Mouse (Mus musculus): Measurements from ENCODE around the gene Bach2.

Bach2 gene

DNA sequence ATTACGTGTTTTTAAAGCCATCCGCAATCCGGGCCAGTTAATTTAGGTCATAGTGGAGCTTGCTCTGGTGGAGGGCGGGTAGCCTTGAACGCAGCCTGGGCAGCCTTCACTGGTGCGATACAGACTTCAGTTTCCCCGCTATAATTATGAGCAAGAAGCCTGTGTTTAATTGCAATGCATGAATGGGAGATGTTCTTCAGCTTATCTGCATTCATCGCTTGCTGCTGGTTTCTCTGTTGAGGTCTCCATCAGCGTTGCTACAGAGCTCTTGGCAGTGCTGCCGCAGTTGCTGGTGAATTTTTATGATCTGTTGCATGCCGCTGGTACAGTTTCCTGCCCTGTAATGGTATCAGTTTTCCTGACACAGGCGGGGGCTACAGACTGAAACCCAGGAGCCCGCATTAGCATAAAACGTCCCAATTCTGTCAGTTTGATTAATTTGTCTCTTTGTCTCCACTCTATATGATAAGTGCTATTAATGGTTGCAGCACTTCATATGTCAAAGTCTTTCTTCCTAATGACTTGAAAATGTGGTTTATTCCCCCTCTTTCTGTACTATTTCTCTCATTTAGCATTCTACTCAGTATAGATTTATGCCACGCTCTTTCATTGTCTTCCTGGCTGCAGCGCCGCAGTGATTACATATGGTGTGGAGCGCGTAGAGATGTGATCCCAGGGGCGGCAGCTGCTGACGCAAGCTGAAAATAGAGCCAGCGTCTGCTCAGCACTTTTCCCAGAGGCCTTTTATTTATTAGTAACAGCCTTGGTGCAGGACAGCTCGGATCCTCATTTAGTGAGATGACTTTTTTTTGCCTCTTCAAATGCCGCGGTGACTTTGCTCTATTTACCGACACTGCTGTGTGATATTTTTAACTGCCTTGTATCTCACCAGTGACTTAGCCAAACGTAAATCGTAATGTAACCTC lies 292.6 kb downstream of the Bach2 start:
- DNase-seq: peak; percentile 39 to 40

DNA sequence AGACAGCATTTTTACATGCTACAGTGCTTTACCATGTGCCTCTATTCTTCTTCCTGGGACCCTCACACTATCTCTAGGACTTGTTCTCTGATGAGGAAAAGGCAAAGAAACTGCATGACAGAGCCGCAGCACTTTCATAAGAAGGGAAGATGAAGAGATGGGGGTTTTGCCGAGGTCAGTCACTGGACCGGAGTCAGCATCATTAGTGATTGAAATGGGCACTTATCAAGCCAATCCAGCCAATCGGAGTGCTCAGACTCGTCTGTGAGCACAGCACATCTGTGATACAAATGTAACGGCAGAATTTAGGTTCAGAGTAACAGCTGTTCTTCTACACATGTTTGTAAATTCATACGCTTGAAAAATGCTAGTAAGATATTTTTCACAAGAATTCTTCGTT lies 293.5 kb downstream of the Bach2 start:
- DNase-seq: no peak

DNA sequence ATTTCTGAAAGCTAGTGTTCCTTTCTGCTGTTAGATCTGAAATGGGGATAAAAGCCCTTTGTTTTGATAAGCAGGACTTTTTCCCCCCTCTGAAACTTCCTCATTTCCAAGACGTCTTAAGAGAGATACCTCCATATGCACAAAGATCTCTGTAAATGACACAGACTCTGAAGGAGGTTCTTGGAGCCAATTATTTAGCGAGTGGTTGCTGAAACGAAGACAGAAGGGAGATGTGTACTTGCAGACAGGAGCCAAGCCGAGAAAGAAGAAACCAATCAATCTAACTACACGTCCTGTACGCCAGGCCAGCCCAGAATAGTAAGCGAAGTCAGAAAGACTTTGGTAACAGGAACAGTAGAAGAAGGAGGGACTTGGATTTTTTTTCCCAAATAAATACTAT lies 295.1 kb downstream of the Bach2 start:
- no peak for DNase-seq

DNA sequence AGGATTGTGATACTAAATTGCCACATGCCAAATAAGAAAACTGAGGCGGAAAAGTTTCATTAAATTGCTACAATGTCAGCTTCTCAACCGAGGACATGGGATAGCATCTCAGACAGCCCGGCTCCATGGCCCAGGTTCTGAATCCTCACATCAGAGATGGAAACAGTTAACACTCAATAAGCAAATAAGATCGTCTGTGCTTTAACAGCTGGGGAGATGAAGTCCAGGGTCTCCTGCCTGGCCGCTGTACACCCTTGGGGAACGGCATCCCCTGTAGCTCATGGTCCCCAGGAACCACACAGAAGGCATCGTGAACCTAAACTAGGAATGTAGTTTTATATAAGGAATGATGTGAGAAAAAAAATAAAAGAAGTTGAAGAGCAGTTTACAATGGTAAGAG lies 297.0 kb downstream of the Bach2 start:
- DNase-seq: no peak

DNA sequence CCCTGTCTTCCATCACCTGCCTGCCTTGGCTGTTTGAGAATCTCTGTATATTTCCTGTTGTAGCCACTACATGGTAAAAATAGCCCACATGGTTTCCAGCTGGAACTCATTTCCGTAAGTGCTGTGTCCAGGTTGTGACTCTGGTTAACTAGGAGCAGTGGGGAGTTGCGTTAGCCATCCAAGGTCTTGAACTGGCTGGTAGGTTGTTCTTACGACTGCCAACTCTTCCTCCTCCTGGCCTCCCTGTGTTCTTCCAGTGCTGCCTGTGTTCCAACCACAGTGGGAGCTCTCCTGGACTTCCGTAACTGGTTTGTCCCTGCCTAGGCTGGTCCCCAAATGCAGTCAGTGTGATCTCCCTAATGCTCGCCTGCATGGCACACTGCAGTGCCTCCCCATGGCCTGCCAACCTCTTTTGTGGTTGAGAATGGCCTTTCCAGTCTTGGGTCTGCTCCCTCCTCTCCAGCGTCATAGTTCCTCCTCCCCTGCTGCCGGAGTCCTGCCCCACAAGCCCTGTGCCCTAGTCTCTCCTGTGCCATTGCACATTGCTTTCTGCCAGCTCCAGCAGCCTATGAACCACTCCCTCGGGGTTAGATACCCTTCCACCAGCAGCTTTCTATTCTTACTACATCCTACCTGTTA lies 298.4 kb downstream of the Bach2 start:
- peak; percentile 43 to 45 for DNase-seq

DNA sequence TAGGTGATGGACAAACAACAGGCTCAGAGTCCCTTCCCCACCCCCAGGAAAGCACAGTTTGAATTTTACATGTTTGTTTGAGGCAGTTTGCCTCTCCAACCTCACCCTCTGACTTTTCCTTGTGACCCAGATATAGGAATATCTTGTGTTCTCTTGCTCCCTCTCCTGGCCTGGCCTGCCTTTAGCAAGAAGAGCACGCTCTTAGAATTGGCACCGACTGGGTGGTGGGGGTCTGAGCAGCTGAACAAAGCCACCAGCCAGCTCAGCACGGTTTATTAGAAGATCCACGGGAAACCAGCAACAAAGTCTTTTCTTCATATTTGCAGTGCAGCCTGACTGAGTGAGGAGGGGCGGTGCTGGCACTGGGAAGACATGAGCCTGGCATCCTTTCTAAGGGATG lies 299.5 kb downstream of the Bach2 start:
- DNase-seq: peak; percentile 95

DNA sequence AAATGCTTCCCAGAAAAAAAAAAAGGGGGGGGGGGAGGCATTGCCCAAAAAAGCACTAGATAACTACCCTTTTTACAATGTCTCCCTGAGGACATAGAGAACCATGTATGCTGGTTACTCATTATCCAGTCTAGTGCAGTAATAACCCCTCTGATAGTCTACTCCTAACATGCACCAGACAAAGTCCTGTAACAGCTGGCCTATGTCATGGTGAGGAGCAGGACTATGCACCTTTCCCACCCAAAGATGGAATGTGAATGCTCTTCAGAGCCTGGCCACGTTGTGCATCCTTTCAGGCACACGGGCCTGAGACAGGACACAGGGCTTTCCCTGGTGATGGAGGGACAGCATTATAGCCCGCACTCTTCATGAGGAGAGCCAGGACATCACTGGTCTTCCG lies 299.9 kb downstream of the Bach2 start:
- no peak for DNase-seq

DNA sequence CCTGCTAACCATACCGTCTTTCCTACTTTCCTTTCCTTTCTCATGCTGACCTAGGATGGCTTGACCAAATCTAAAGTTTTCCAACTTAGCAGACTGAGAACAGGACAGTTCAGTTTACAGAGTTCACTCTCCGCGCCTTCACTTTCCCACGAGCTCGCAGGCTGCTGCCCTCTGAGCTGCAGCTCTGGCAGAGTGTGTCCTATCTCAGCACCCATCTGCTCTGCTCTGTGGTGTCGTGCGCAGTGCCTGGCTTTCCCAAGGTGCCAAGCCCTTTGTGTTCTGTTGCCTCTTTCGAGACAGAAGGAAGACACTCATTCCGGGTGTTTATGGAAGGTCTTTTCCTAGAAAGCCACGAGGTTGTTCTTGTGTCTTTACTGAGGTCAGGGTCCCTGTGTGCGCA lies 300.4 kb downstream of the Bach2 start:
- DNase-seq: peak; percentile 53 to 58

DNA sequence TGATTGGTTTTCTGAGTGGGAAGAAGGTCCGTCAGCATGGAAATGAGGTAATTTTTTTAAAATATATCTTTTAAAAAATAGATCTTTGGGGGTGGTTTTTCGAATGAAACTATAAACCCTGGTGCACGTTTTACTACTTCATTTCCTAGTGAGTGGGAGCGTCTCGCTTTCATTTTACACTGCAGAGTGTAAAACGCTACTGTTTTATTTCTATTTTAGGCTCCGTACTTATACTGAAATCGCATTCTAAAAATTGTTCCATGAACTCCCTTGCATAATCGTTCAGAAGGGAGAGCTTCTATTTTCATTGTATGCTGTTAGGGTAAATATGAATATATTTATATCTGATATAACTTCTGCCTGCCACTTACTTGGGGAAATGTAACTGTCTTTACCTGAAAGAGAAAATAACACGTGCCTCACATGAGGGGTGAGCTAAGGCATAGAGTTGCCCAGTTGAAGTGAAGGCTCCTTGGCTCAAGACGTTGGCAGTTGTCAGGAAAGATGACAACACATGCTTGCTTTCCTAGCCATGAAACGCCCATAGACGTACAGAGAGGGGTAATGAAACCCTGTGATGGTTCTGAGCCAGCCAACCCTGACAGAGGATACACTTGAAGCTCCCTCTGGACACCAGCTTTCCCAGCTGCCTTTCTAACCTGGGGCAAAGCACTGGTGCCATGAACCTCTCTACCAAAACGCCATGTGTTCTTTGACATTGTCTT lies 306.4 kb downstream of the Bach2 start:
- DNase-seq: no peak

DNA sequence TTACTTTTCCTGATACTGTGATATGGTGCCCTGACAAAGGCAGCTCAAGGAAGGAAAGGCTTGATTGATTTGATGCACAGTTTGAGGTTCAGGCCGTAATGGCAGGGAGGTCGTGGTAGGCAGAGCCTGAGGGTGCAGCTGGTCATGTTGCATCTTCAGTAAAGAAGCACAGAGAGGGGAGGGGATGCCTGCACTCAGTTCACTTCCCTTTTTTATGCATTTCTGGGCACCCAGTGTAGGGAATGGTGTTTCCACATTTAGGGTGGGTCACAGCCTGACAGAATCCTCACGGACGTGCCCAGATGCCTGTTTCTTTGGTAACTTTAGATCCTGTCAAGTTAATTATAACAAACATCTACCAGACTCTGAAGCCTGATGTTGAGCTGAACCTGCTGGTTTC lies 306.9 kb downstream of the Bach2 start:
- no peak for DNase-seq

DNA sequence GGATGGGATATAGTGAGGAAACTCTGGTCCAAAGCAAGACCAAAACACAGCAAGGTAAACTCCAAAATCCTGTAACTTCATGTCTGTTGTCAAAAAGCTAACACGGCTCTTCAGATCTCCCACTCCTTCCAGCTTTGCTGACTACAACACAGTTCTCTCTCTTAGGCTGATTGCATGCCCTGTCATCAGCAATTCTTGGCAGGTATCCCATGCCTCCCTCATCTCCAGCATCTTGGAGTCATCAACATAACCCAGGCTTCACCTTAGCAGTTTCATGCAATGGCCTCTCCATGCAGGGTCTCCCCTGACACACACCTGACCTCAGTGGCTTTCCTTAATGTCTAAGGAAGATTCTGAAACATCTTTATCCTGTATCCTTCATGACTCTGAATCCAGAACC lies 310.5 kb downstream of the Bach2 start:
- DNase-seq: no peak

DNA sequence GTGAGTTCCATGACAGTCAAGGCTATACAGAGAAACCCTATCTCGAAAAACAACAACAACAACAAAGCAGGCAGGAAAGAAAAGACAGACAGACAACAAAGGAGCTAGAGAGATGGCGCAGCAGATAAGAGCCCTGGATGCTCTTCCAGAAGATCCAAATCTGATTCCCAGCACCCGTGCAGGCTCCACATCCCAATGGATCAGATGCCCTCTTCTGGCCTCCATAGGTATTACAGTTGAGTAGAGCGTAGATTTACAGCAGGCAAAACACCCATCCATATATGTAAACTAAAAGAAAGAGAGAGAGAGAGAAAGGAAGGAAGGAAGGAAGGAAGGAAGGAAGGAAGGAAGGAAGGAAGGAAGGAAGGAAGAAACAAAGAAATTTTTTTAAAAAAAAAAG lies 312.7 kb downstream of the Bach2 start:
- DNase-seq: peak; percentile 60 to 74

DNA sequence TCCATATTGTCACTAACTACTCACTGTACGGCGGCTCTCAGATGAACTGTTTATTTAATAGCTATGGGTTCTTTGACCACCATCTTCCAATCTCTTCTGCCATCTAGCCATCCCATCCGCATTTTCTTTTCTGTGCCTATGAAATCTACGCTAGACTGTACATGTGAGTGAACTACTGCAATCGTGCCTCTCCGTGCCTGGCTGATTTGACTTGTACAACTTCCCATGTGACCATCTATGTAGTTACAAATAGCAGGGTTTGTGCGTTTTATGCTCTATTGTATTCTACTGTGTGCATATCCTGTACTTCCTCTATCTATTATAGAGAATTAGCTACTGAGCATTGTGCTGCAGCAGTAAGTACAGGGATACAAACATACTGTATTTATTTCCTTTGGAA lies 316.9 kb downstream of the Bach2 start:
- DNase-seq: no peak

DNA sequence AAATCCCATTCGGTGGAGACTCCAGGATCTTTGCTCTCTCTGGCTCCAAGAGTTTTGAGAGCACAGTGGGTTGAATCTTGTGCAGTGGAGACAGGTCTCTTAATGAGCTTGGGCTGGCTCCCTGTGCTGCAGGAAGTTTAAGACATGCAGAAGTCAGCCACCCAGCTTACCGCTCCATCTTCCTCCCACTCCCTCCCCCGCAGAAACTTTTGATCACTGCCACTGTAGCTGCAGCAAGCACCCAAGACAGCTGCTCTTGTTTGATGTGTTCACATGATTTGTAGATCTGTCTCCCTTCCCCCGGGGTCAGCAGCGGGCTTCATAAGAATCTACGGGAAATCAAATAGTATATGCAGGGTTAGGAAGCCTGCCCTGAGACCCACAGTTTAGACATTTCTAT lies 321.6 kb downstream of the Bach2 start:
- no peak for DNase-seq

DNA sequence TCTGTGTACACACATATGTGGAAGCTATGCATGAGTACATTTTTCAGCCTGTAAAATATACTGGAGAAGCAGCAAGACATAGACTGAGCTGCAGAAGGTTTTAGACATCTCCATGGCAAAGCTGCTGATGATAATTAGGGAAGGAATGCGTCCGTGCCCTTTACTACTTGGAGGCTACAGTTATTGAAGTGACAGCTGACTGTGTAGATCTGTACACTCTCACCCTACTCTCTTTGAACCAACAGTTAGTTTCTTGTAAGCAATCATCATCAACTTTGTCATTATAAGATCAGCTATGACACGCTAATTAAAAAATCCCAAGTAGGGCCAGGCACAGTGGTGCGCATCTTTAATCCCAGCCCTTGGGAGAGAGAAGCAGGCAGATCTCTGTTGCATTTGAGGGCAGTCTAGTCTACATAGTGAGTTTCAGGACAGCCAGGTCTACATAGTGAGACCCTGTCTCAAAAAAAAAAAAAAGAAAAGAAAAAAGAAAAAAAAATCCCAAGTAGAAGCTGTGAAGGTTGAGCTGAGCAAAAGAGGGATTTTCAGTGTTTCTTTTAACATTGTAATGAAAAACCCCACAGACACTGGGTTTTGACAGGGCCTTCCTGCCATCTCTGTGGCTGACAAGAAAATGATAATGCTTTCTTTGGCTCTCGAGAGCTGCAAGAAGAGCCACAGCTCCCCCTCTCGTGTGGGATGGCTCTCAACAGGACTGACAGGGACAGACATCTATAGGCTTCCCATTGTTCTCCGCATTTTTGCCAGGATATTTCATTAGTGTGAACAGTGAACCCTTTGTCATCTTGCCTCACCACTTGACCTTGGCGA lies 322.3 kb downstream of the Bach2 start:
- DNase-seq: peak; percentile 39 to 44

DNA sequence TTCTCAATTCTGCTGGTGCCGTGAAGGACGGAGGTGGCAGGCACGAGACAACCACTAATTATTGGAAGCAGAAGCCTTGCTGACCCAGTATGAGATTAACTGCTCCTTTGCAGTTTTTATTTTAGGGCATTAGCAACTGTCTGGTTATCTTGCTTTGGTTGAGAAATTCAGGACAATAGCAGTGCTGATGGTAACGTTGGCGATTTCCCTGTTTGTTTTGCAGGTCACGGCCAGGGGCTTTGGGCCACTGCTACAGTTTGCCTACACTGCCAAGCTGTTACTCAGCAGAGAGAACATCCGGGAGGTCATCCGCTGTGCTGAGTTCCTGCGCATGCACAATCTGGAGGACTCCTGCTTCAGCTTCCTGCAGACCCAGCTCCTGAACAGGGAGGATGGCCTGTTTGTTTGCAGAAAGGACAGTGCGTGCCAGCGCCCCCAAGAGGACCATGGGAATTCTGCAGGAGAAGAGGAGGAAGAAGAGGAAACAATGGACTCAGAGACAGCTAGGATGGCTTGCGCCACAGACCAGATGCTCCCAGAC lies 323.0 kb downstream of the Bach2 start:
- peak; percentile 70 to 71 for DNase-seq

DNA sequence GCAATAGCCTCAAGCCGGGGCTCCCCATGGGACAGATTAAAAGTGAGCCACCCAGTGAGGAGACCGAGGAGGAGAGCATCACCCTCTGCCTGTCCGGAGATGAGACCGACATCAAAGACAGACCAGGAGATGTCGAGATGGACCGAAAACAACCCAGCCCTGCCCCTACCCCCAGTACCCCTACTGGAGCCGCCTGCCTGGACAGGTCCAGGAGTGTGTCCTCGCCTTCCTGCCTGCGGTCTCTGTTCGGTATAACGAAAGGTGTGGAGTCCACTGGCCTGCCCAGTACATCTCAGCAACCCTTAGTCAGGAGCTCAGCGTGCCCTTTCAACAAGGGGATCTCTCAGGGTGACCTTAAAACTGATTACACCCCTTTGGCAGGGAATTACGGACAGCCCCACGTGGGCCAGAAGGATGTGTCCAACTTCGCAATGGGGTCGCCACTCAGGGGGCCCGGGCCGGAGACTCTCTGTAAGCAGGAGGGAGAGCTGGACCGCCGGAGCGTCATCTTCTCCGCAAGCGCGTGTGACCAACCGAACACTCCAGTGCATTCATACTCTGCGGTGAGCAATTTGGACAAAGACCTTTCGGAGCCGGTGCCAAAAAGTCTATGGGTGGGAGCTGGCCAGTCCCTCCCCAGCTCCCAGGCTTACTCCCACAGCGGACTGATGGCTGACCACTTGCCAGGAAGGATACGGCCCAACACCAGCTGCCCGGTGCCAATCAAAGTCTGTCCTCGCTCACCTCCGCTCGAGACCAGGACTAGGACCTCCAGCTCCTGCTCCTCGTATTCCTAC lies 323.9 kb downstream of the Bach2 start:
- DNase-seq: peak; percentile 57 to 58

DNA sequence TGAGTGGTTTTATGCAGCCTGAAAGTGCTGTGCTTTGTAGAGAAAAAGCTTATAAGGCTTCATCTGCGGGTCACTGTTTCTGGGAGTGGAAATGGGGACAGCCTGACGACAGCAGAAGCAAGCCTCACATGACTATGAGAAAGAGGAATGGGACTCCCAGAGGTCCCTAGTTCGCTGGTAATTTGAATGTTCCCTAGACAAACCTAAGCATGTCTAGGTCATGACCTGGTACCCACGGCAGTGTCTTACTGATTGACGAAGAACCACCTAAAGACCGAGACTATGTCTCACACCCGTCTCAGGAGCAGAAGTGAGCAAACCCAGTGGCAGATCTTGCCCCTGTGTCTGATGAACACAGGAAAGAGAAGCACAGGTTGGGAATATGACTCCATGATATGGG lies 325.8 kb downstream of the Bach2 start:
- no peak for DNase-seq

DNA sequence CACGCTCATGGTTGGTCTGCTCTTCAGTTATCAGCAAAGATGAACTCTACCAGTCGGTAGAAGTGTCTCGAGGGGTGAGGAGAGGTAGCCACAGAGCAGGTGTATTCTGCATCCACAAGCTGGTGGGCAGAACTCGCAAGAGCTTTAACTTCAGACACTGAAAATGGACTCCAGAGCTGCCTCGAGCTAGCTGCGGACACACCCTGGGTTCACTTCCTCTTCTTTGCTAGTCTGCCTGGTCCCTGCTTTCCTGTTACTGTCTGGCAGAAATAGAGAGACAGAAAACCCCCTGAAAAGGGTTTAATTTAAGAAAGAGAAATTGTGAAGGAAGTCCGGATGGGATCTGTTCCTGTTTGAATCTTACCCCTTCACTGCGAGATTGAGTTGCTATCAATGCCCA lies 326.3 kb downstream of the Bach2 start:
- no peak for DNase-seq

DNA sequence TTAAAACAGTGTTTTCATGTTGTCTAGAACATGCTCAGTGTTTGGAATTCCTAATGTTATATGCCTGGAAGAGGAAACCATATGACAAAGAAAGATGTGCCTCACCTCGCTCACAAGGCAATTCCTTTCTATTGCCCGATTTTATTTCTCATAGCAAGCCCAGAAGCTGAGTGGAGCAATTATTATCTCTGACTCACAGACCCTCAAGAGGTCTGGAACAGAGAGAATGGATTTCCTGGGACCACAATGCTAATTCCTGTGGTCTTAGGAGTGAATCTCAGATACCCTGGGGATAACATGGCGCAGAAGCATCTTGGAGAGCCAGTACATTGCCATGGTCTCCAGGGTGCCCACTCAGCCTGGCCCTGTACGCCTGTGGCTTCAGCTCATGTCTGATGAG lies 330.4 kb downstream of the Bach2 start:
- DNase-seq: no peak
